Comparison of ENCODE assay signal across 13 mouse cellular contexts in genomic region chr2:152907114-152907943, GRCm38 (mm10). TPM values are rescaled to one million over a fixed set of nuclear protein-coding genes. Genes with fewer than 3 reads are reported as not detected.
DNase-seq lines count a peak whose midpoint lies in the region; ATAC-seq and TF ChIP-seq lines count a peak whose summit lies in the region.
"Had no signal": no experiment of that assay in that cellular context is flagged by ENCODE, and none has a peak within 500 bp of the region (broad histone marks: within the 10 kb centered on the region; RNA-seq: fewer than 3 reads in every experiment).

No protein-coding gene starts in this region.

- H3K79me2 ChIP-seq in myocyte (ENCODE audit: control insufficient read depth, insufficient read depth): no peaks in the 10 kb centered on the region

- CTCF ChIA-PET in Patski (lab: Charles Lee): interaction anchor here (1.7 kb wide), 1 partner anchor 44 kb away, joined by 3 read pairs; no protein-coding TSS in a partner anchor

- TF ChIP-seq CTCF in Patski (IDR thresholded peaks at IDR 0.05): no peak

- no peak overlapping the region for H3K9ac ChIP-seq in hindbrain, embryonic 14.5 days
- H3K9ac ChIP-seq: hindbrain, embryonic 12.5 days; kidney, embryonic 15.5 days; liver, embryonic 14.5 days had no signal

- in situ Hi-C loops in Patski (cut with MboI; ENCODE audit: low pct_unique_long_range_greater_than_20kb): loop anchor here (5.0 to 25.0 kb wide), 2 partner anchors 170 to 995 kb away; partner anchors contain the start of genes Angpt4 and Id1

- peak; percentile 21 for DNase-seq in cerebellum, adult 9-11 months
- DNase-seq in cerebellum, adult 18-20 months: no peak
- no peak for DNase-seq in hindbrain, embryonic 10.5 days (ENCODE audit: low spot score)
- no peak for DNase-seq in hindbrain, embryonic 14.5 days (ENCODE audit: low spot score)
- DNase-seq in Patski (ENCODE audit: low read depth, low spot score): no peak
- DNase-seq in adrenal gland, postnatal 14 days: no peak
- no peak for DNase-seq in embryo, embryonic 10.5 days (ENCODE audit: low spot score)
- DNase-seq: cerebellum, adult 9-10 months had no signal

- H3K9me3 ChIP-seq in hindbrain, embryonic 10.5 days: no peaks in the 10 kb centered on the region
- no peaks in the 10 kb centered on the region for H3K9me3 ChIP-seq in hindbrain, embryonic 14.5 days (ENCODE audit: control insufficient read depth, low read length)
- H3K9me3 ChIP-seq: hindbrain, embryonic 12.5 days; kidney, embryonic 15.5 days had no signal

- POLR2A ChIA-PET in Patski (lab: Charles Lee): interaction anchor here (0.6 to 0.8 kb wide), 3 partner anchors 21 to 435 kb away, joined by 3 read pairs; no protein-coding TSS in a partner anchor

- H3K36me3 ChIP-seq in hindbrain, embryonic 10.5 days: no peaks in the 10 kb centered on the region
- H3K36me3 ChIP-seq in hindbrain, embryonic 14.5 days (replicated peaks; ENCODE audit: control insufficient read depth, insufficient read depth): no peaks in the 10 kb centered on the region
- no peaks in the 10 kb centered on the region for H3K36me3 ChIP-seq in myocyte (ENCODE audit: control insufficient read depth, insufficient read depth)
- H3K36me3 ChIP-seq: hindbrain, embryonic 12.5 days; kidney, embryonic 15.5 days had no signal

- no peak for ATAC-seq in hindbrain, embryonic 14.5 days (ENCODE audit: low FRiP score)
- ATAC-seq in Patski: peak; percentile 25

- H3K4me1 ChIP-seq in hindbrain, embryonic 10.5 days (replicated peaks): peaks cover 59% of the 10 kb centered on the region
- no peaks in the 10 kb centered on the region for H3K4me1 ChIP-seq in hindbrain, embryonic 14.5 days (replicated peaks; ENCODE audit: control insufficient read depth, insufficient read depth, low read length)

- peaks cover 22% of the 10 kb centered on the region for H3K27me3 ChIP-seq in hindbrain, embryonic 10.5 days (ENCODE audit: insufficient read depth, poor library complexity, severe bottlenecking)
- H3K27me3 ChIP-seq in hindbrain, embryonic 14.5 days (ENCODE audit: control insufficient read depth, insufficient read depth, low read length): peaks cover 20% of the 10 kb centered on the region; the same call in 1 of the 2 replicates
- H3K27me3 ChIP-seq in Patski: no peaks in the 10 kb centered on the region
- no peaks in the 10 kb centered on the region for H3K27me3 ChIP-seq in myocyte (ENCODE audit: control insufficient read depth, insufficient read depth, insufficient read length)

- H3ac ChIP-seq in myocyte (ENCODE audit: control insufficient read depth, insufficient read length): no peak overlapping the region

- TF ChIP-seq POLR2A in myocyte (IDR thresholded peaks at IDR 0.05; ENCODE audit: insufficient read length, low read depth): no peak

- no peak overlapping the region for H3K4me3 ChIP-seq in hindbrain, embryonic 10.5 days
- H3K4me3 ChIP-seq in hindbrain, embryonic 14.5 days (replicated peaks; ENCODE audit: low read length): no peak overlapping the region
- H3K4me3 ChIP-seq in myocyte: no peak overlapping the region
- H3K4me3 ChIP-seq: hindbrain, embryonic 12.5 days; kidney, embryonic 15.5 days; megakaryocyte, embryonic 14.5 days had no signal

- no peak overlapping the region for H3K4me2 ChIP-seq in hindbrain, embryonic 14.5 days (replicated peaks)
- H3K4me2 ChIP-seq in myocyte (ENCODE audit: low read depth): peak overlapping the region; percentile 61
- H3K4me2 ChIP-seq: hindbrain, embryonic 12.5 days; kidney, embryonic 15.5 days had no signal

- WGBS in hindbrain, embryonic 10.5 days: 47% methylated on average over 14 of the region's 14 CpGs
- WGBS in hindbrain, embryonic 14.5 days: 49% methylated on average over 14 of the region's 14 CpGs

- H3K27ac ChIP-seq in hindbrain, embryonic 10.5 days: peak overlapping the region; percentile 2; the same call in 1 of the 2 replicates
- H3K27ac ChIP-seq in hindbrain, embryonic 14.5 days: no peak overlapping the region
- H3K27ac ChIP-seq: hindbrain, embryonic 12.5 days; kidney, embryonic 15.5 days; liver, embryonic 14.5 days had no signal

TF ChIP-seq in myocyte, 11 proteins besides CTCF, POLR2A, EP300 and RAD21:
- TF ChIP-seq E2F4 (IDR thresholded peaks at IDR 0.05; ENCODE audit: insufficient read depth): no peak
- TF ChIP-seq MYOD1 (IDR thresholded peaks at IDR 0.05; ENCODE audit: control insufficient read depth in 1 of 3, insufficient read length in 2 of 3, low read depth in 2 of 3): peak in 2 of 3 experiments; percentile 67 to 89
- no peak for TF ChIP-seq SRF (IDR thresholded peaks at IDR 0.05; ENCODE audit: control insufficient read depth, insufficient read length, low read depth)
- no peak for TF ChIP-seq POLR2AphosphoS2 (IDR thresholded peaks at IDR 0.05; ENCODE audit: insufficient read length, low read depth)
- TF ChIP-seq USF1 (IDR thresholded peaks at IDR 0.05; ENCODE audit: low read depth): no peak
- TF ChIP-seq MYOG (IDR thresholded peaks at IDR 0.05; ENCODE audit: control insufficient read depth in 1 of 3, insufficient read depth in 1 of 3, insufficient read length in 2 of 3, low read depth in 2 of 3): peak in 2 of 3 experiments; percentile 60 to 91
- no peak for TF ChIP-seq MAX (IDR thresholded peaks at IDR 0.05; ENCODE audit: low read depth)
- no peak for TF ChIP-seq CEBPB (IDR thresholded peaks at IDR 0.05; ENCODE audit: insufficient read depth, poor library complexity, severe bottlenecking)
- peak; percentile 13 for TF ChIP-seq TCF3 (IDR thresholded peaks at IDR 0.05; ENCODE audit: insufficient read length, low read depth)
- TF ChIP-seq TCF12 (IDR thresholded peaks at IDR 0.05; ENCODE audit: insufficient read depth, poor library complexity, severe bottlenecking): peak; percentile 38

RNA-seq across cellular contexts. Expression of gene Mylk2, which starts 3.8 kb away (rescaled TPM):
- 0.05 and 0.14 TPM in 2 replicates for polyA plus RNA-seq in hindbrain, embryonic 10.5 days (2016; fragmentation: Nextera tagmentation; extraction: Ambion mirVana)
- not detected in 2 replicates for polyA plus RNA-seq in hindbrain, embryonic 14.5 days (2014; fragmentation: Nextera tagmentation; extraction: Ambion mirVana)
- polyA plus RNA-seq in Patski (2021): 0.08 TPM
- 8.2 TPM for polyA plus RNA-seq in myocyte (2012; fragmentation: generic; extraction: Trizol)
- total RNA-seq in adrenal gland, postnatal 14 days (2021): not detected in 2 replicates
- polyA plus RNA-seq: hindbrain, embryonic 12.5 days; liver, embryonic 14.5 days had no signal

RNA-seq across cellular contexts. Expression of gene Foxs1, which starts 25.7 kb away (rescaled TPM):
- 0.56 and 1.0 TPM in 2 replicates for polyA plus RNA-seq in hindbrain, embryonic 10.5 days (2016; fragmentation: Nextera tagmentation; extraction: Ambion mirVana)
- 3.5 and 4.9 TPM in 2 replicates for polyA plus RNA-seq in hindbrain, embryonic 14.5 days (2014; fragmentation: Nextera tagmentation; extraction: Ambion mirVana)
- polyA plus RNA-seq in Patski (2021) (0.04 TPM), myocyte (2012; fragmentation: generic; extraction: Trizol) (31.3 TPM)
- total RNA-seq in adrenal gland, postnatal 14 days (2021): 3.6 and 6.1 TPM in 2 replicates

RNA-seq across cellular contexts. Expression of gene Dusp15, which starts 44.2 kb away (rescaled TPM):
- polyA plus RNA-seq in hindbrain, embryonic 10.5 days (2016; fragmentation: Nextera tagmentation; extraction: Ambion mirVana): 1.1 and 1.4 TPM in 2 replicates
- 8.8 and 11.0 TPM in 2 replicates for polyA plus RNA-seq in hindbrain, embryonic 14.5 days (2014; fragmentation: Nextera tagmentation; extraction: Ambion mirVana)
- polyA plus RNA-seq in Patski (2021) (0.36 TPM), myocyte (2012; fragmentation: generic; extraction: Trizol) (0.02 TPM)
- total RNA-seq in adrenal gland, postnatal 14 days (2021): 2.8 and 4.4 TPM in 2 replicates

RNA-seq across cellular contexts. Expression of gene Ttll9, which starts 55.0 kb away (rescaled TPM):
- 1.6 and 1.9 TPM in 2 replicates for polyA plus RNA-seq in hindbrain, embryonic 10.5 days (2016; fragmentation: Nextera tagmentation; extraction: Ambion mirVana)
- 8.0 and 11.2 TPM in 2 replicates for polyA plus RNA-seq in hindbrain, embryonic 14.5 days (2014; fragmentation: Nextera tagmentation; extraction: Ambion mirVana)
- polyA plus RNA-seq in Patski (2021) (0.45 TPM), myocyte (2012; fragmentation: generic; extraction: Trizol) (not detected)
- 0.48 and 1.1 TPM in 2 replicates for total RNA-seq in adrenal gland, postnatal 14 days (2021)

RNA-seq across cellular contexts. Expression of gene Tpx2, which starts 59.6 kb away (rescaled TPM):
- polyA plus RNA-seq in hindbrain, embryonic 10.5 days (2016; fragmentation: Nextera tagmentation; extraction: Ambion mirVana): 106 and 137 TPM in 2 replicates
- 17.2 and 20.1 TPM in 2 replicates for polyA plus RNA-seq in hindbrain, embryonic 14.5 days (2014; fragmentation: Nextera tagmentation; extraction: Ambion mirVana)
- polyA plus RNA-seq in Patski (2021) (55.7 TPM), myocyte (2012; fragmentation: generic; extraction: Trizol) (26.3 TPM)
- 16.6 and 20.3 TPM in 2 replicates for total RNA-seq in adrenal gland, postnatal 14 days (2021)
